Mouse (Mus musculus) midbrain, embryonic 11.5 days (tissue): Measurements from ENCODE around the gene Cldn18. TPM values are rescaled to one million over a fixed set of nuclear protein-coding genes. Genes with fewer than 3 reads are reported as not detected.

Experiments
- ATAC-seq: fragments of 200-750 bp; cut with Nextera tagmentation; 2 replicates; pipeline ENCODE4 v1.8.0; 2017; ENCODE audit warnings: moderate TSS enrichment, moderate library complexity; ENCODE audit not compliant: low FRiP score
- DNase-seq: peaks from one replicate; pipeline ENCODE4 v3.0.0; 2015; ENCODE audit warnings: low spot score; ENCODE audit errors: missing footprints
- H3K27ac ChIP-seq: fragments of 300-500 bp; sonication (generic); 2 replicates; pipeline ENCODE4 v1.5.1; 2014; ENCODE audit warnings: low read depth, low read length
- H3K27me3 ChIP-seq: fragments of 300-500 bp; sonication (generic); 2 replicates; pipeline ENCODE4 v1.6.1; 2014; ENCODE audit warnings: mild to moderate bottlenecking, low read length, moderate library complexity, mixed read lengths; ENCODE audit not compliant: control insufficient read depth, insufficient read depth
- H3K36me3 ChIP-seq: fragments of 300-500 bp; sonication (generic); 2 replicates; pipeline ENCODE4 v1.6.1; 2014; ENCODE audit warnings: mild to moderate bottlenecking, low read length, moderate library complexity, mixed read lengths; ENCODE audit not compliant: control insufficient read depth, insufficient read depth
- H3K4me1 ChIP-seq: fragments of 300-500 bp; sonication (generic); 2 replicates; pipeline ENCODE4 v1.6.1; 2014; ENCODE audit warnings: low read length; ENCODE audit not compliant: control insufficient read depth, insufficient read depth
- H3K4me2 ChIP-seq: fragments of 300-500 bp; sonication (generic); 2 replicates; pipeline ENCODE4 v1.6.1; 2014; ENCODE audit warnings: mild to moderate bottlenecking, moderate library complexity
- H3K4me3 ChIP-seq: fragments of 300-500 bp; sonication (generic); 2 replicates; pipeline ENCODE4 v1.5.1; 2014; ENCODE audit warnings: low read depth, low read length
- H3K9ac ChIP-seq: fragments of 300-500 bp; sonication (generic); 2 replicates; pipeline ENCODE4 v1.6.1; 2014; ENCODE audit warnings: low read length
- H3K9me3 ChIP-seq: fragments of 300-500 bp; sonication (generic); 2 replicates; pipeline ENCODE4 v1.6.1; 2016; ENCODE audit warnings: low read length; ENCODE audit not compliant: control insufficient read depth
- WGBS: fragments of 180-500 bp; shearing (Covaris S2); extraction: QIAGEN DNeasy Blood & Tissue Kit; methylation state at CpG from one replicate; pipeline ENCODE4 v1.1.7; 2014; 5-methylcytosine and 5-hydroxymethylcytosine counted together
- polyA plus RNA-seq: library from polyadenylated mRNA; unstranded; fragments of >200 nt; fragmentation: Nextera tagmentation; extraction: Ambion mirVana; gene quantifications from 2 replicates; pipeline ENCODE4 v1.2.1, GENCODE M21; 2014

The Cldn18 gene
- polyA plus RNA-seq, 1 experiment from 2014 or later, result not detected

GRCm38 (mm10) chr9:99662887-99663286, 54.2 kb downstream of the Cldn18 start:
- WGBS, result 94% methylated on average over 10 of the region's 10 CpGs
- Histone ChIP-seq H3K4me2 (no peak overlapping the region), H3K36me3 (peaks cover 11% of the 10 kb centered on the region; the same call in 1 of the 2 replicates), H3K27me3 (no peaks in the 10 kb centered on the region), H3K4me1 (no peaks in the 10 kb centered on the region), H3K9ac (no peak overlapping the region), H3K4me3 (no peak overlapping the region), H3K9me3 (no peaks in the 10 kb centered on the region), H3K27ac (no peak overlapping the region)
- ATAC-seq (no peak), DNase-seq (no peak)

DNA sequence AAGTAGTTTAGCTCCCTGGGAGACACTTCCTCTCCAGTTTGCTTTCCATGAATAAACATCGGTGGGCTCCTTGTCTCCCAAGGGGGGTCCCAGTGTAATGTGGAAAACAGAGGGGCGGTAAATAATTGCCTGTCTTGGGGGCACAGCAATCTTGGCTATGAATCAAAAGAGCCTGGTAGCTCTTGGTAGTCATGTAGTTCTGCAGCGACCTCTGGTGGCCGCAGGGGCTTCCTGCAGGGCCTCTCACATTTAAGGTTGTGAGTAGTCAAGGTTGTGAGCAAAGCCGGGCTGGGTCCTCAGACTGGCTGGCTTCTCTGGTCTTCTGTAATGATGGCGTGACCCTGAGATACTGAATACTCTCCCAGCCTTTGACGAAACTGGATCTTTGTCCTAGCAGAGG, 54.7 kb downstream of the Cldn18 start:
- Histone ChIP-seq H3K4me3 (no peak overlapping the region), H3K27ac (no peak overlapping the region), H3K9me3 (no peaks in the 10 kb centered on the region), H3K9ac (no peak overlapping the region), H3K4me2 (no peak overlapping the region), H3K4me1 (no peaks in the 10 kb centered on the region), H3K27me3 (no peaks in the 10 kb centered on the region), H3K36me3 (peaks cover 6% of the 10 kb centered on the region; the same call in 1 of the 2 replicates)
- WGBS, result 31% methylated on average over 7 of the region's 7 CpGs
- peak; percentile 27; the same call in 1 of the 2 replicates for ATAC-seq
- DNase-seq, result peak; percentile 99

DNA sequence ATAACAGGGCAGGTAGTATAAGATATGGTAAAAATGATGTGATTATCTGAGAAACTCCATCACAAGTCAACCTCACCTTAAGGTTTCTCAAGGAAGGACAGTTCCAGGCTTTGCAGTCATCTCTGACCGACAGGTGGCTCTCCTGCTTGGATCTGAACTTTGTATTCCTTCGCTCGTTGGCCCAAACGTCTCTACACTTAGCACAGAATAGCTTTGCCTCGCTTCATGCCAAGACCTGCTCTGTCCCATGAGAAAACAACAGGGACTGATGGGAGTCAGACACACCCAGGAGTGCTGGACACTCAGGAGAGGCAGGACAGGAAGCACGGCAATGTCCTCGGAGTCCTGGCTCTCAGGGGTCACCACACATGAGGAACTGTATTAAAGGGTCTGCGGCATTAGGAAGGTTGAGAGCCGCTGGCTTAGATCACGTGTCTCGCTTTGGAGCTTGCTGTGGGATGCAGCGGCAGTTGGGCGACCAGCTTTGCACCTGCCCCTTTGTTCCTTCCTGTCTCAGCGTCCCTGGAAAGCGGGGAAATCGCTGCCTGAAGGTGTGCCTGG, 55.4 kb downstream of the Cldn18 start:
- DNase-seq (no peak), ATAC-seq (no peak)
- no peak overlapping the region for H3K4me2 ChIP-seq
- H3K9me3 ChIP-seq, result no peaks in the 10 kb centered on the region
- H3K9ac ChIP-seq, result no peak overlapping the region
- H3K27me3 ChIP-seq, result no peaks in the 10 kb centered on the region
- H3K4me3 ChIP-seq, result no peak overlapping the region
- no peak overlapping the region for H3K27ac ChIP-seq
- no peaks in the 10 kb centered on the region for H3K4me1 ChIP-seq
- WGBS, result 83% methylated on average over 16 of the region's 16 CpGs
- H3K36me3 ChIP-seq, result peaks cover 6% of the 10 kb centered on the region; the same call in 1 of the 2 replicates

DNA sequence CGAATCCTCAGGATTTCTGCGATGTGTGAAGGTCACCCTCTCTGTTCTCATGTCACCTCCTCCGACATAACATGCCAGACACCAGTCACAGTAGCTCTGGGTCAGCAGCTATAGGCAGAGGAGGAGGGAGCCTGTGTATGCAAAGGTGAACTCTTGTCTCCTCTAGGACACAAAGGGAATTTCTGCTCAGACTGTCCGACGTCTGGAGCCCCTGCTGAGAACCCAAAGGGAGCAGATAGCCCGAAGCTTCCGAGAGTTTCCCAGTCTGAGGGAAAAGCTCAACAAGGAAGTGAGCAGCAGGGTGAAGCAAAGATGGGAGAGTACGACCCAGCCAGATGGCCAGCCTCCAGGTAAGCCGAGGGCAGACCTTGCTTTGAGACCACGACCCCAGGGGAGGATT, 56.3 kb downstream of the Cldn18 start:
- no peaks in the 10 kb centered on the region for H3K4me1 ChIP-seq
- DNase-seq (no peak), ATAC-seq (no peak)
- 81% methylated on average over 10 of the region's 10 CpGs for WGBS
- H3K36me3 ChIP-seq, result peaks cover 9% of the 10 kb centered on the region; the same call in 1 of the 2 replicates
- H3K27ac ChIP-seq, result no peak overlapping the region
- H3K4me2 ChIP-seq, result no peak overlapping the region
- no peaks in the 10 kb centered on the region for H3K9me3 ChIP-seq
- H3K4me3 ChIP-seq, result no peak overlapping the region
- H3K27me3 ChIP-seq, result no peaks in the 10 kb centered on the region
- no peak overlapping the region for H3K9ac ChIP-seq

DNA sequence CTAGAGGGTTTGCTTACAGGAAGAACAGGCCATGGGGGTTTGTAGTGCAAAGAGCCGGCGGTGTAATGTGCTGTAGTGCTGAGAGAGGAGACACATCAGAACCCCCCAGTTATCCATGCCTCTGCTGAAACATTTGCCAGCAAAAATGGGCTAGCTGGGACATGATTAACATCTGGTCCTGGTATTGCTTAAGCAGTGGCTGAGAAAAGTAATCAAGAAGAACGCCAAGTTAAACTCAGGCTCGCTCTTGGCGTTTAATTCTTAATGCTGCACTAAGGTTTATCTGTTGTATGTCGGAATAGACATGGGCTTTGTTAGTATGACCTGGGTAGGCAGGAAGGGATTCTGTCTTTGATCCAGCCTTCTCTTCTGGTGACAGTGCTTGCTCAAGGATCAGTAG, 71.0 kb downstream of the Cldn18 start:
- H3K4me2 ChIP-seq, result no peak overlapping the region
- no peak overlapping the region for H3K27ac ChIP-seq
- H3K36me3 ChIP-seq, result peaks cover 19% of the 10 kb centered on the region
- WGBS, result 93% methylated on average over 6 of the region's 6 CpGs
- no peak overlapping the region for H3K9ac ChIP-seq
- no peak overlapping the region for H3K4me3 ChIP-seq
- H3K27me3 ChIP-seq, result no peaks in the 10 kb centered on the region
- ATAC-seq (no peak), DNase-seq (no peak)
- no peaks in the 10 kb centered on the region for H3K9me3 ChIP-seq
- no peaks in the 10 kb centered on the region for H3K4me1 ChIP-seq

DNA sequence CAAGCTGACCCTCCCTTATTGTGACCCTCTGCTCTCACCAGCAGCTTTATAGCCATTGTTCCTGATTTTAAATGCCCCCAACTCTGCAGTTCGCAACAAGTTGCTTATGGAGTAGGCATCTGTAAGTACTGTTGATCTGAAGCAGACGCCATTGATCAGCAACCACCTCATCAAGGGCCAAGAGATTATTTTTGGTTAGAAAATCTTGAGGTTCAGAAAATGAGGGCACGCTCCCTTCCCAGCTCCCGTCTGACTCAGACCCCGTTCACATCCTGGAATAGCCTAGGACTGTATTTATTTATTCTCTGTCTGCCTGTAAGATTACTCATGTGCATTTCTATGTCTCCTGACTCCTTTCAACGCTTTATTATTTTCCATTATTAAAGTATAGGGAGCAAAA, 71.7 kb downstream of the Cldn18 start:
- DNase-seq, result no peak
- Histone ChIP-seq H3K9me3 (no peaks in the 10 kb centered on the region), H3K27me3 (no peaks in the 10 kb centered on the region), H3K27ac (no peak overlapping the region), H3K4me2 (no peak overlapping the region), H3K36me3 (peaks cover 19% of the 10 kb centered on the region), H3K4me1 (no peaks in the 10 kb centered on the region), H3K4me3 (no peak overlapping the region), H3K9ac (no peak overlapping the region)
- WGBS, result 93% methylated on average over 6 of the region's 6 CpGs
- ATAC-seq, result no peak

DNA sequence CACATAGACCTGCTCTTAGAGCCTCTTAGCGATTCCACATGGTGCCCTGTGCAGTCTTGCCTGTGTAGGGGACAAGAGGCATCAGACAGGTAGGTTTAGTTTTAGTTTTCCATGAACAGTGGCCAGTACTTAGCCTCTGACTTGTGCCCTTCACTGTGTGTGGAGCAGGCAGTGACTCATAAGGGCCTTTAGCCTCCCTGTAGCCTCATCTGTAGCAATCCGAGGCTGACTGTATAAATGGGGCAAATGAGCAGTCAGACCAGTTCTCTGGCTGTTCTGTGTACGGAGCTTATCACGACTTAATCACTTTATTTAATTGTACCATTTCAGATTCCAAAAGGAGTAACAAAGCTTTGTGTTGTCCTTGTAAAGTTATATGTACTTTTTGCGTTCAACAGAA, 77.1 kb downstream of the Cldn18 start:
- DNase-seq (peak; percentile 21), ATAC-seq (no peak)
- peaks cover 15% of the 10 kb centered on the region for H3K36me3 ChIP-seq
- no peaks in the 10 kb centered on the region for H3K27me3 ChIP-seq
- no peaks in the 10 kb centered on the region for H3K4me1 ChIP-seq
- H3K9me3 ChIP-seq, result no peaks in the 10 kb centered on the region
- 90% methylated on average over 5 of the region's 5 CpGs for WGBS
- H3K4me2 ChIP-seq, result no peak overlapping the region
- no peak overlapping the region for H3K27ac ChIP-seq
- H3K9ac ChIP-seq, result no peak overlapping the region
- H3K4me3 ChIP-seq, result no peak overlapping the region

Other genes with a start within 250 kb of the Cldn18 start
- 37.3 and 42.0 TPM in 2 replicates for gene Armc8, start 148.4 kb downstream of the Cldn18 start, polyA plus RNA-seq
- gene Dbr1, start 141.5 kb downstream of the Cldn18 start, polyA plus RNA-seq, result 30.0 and 35.0 TPM in 2 replicates
- gene A4gnt, start 104.8 kb downstream of the Cldn18 start, polyA plus RNA-seq, result not detected in 2 replicates
- 12.6 and 13.0 TPM in 2 replicates for gene Dzip1l, start 87.8 kb downstream of the Cldn18 start, polyA plus RNA-seq
- 12.4 and 14.0 TPM in 2 replicates for gene Sox14, start 158.9 kb upstream of the Cldn18 start, polyA plus RNA-seq